Mouse (Mus musculus) midbrain, embryonic 16.5 days (tissue): Measurements from ENCODE around the gene A830018L16Rik. TPM values are rescaled to one million over a fixed set of nuclear protein-coding genes. Genes with fewer than 3 reads are reported as not detected.

ENCODE experiments used
- ATAC-seq: fragments of 200-750 bp; cut with Nextera tagmentation; 2 replicates; pipeline ENCODE4 v1.8.0; 2017; ENCODE audit warnings: moderate TSS enrichment
- H3K27ac ChIP-seq: fragments of 300-500 bp; sonication (generic); 2 replicates; pipeline ENCODE4 v1.5.1; 2014; ENCODE audit warnings: mild to moderate bottlenecking, low read length, mixed read lengths
- H3K27me3 ChIP-seq: fragments of 300-500 bp; sonication (generic); 2 replicates; pipeline ENCODE4 v1.6.1; 2014; ENCODE audit warnings: low read depth, low read length, mixed read lengths; ENCODE audit not compliant: control insufficient read depth, insufficient read depth
- H3K36me3 ChIP-seq: fragments of 300-500 bp; sonication (generic); 2 replicates; pipeline ENCODE4 v1.6.1; 2014; ENCODE audit warnings: mild to moderate bottlenecking, low read length, moderate library complexity, mixed read lengths; ENCODE audit not compliant: control insufficient read depth, insufficient read depth
- H3K4me1 ChIP-seq: fragments of 300-500 bp; sonication (generic); 2 replicates; pipeline ENCODE4 v1.6.1; 2014; ENCODE audit warnings: mild to moderate bottlenecking, low read length, mixed read lengths; ENCODE audit not compliant: control insufficient read depth, insufficient read depth
- H3K4me2 ChIP-seq: fragments of 300-500 bp; sonication (generic); 2 replicates; pipeline ENCODE4 v1.6.1; 2014; ENCODE audit warnings: mild to moderate bottlenecking, low read length, mixed read lengths
- H3K4me3 ChIP-seq: fragments of 300-500 bp; sonication (generic); 2 replicates; pipeline ENCODE4 v1.5.1; 2014; ENCODE audit warnings: low read depth, mild to moderate bottlenecking, low read length, moderate library complexity, mixed read lengths
- H3K9ac ChIP-seq: fragments of 300-500 bp; sonication (generic); 2 replicates; pipeline ENCODE4 v1.6.1; 2014; ENCODE audit warnings: low read depth, low read length, mixed read lengths
- H3K9me3 ChIP-seq: fragments of 300-500 bp; sonication (generic); replicated peaks from 2 replicates; pipeline ENCODE4 v1.6.1; 2014; ENCODE audit warnings: mild to moderate bottlenecking, low read length, mixed read lengths; ENCODE audit not compliant: control insufficient read depth, poor library complexity, severe bottlenecking
- WGBS: fragments of 180-500 bp; shearing (Covaris S2); extraction: QIAGEN DNeasy Blood & Tissue Kit; methylation state at CpG from one replicate; pipeline ENCODE4 v1.1.7; 2014; 5-methylcytosine and 5-hydroxymethylcytosine counted together
- polyA plus RNA-seq: library from polyadenylated mRNA; unstranded; fragments of >200 nt; fragmentation: Nextera tagmentation; extraction: Ambion mirVana; gene quantifications from 2 replicates; pipeline ENCODE4 v1.2.1, GENCODE M21; 2015

The A830018L16Rik gene
- 15.1 and 16.6 TPM in 2 replicates for polyA plus RNA-seq

GRCm38 (mm10) chr1:11413894-11414556 is at the start of gene A830018L16Rik:
Gene A830018L16Rik (plus strand): TSS chr1:11414105.
- ATAC-seq = peak; percentile 99
- no peaks in the 10 kb centered on the region for H3K36me3 ChIP-seq
- H3K27ac ChIP-seq = peak within 1 kb of the TSS; percentile 70
- peak within 1 kb of the TSS; percentile 61 for H3K4me2 ChIP-seq
- H3K9ac ChIP-seq = peak within 1 kb of the TSS; percentile 64
- peaks cover 11% of the 10 kb centered on the region; the same call in 1 of the 2 replicates for H3K4me1 ChIP-seq
- no peaks in the 10 kb centered on the region for H3K9me3 ChIP-seq
- peak within 1 kb of the TSS; percentile 48 for H3K4me3 ChIP-seq
- 0 out of 2 replicates have a peak, but pooled peaks cover 4% of the 10 kb centered on the region for H3K27me3 ChIP-seq
- under 1% methylated on average over 50 of the region's 50 CpGs for WGBS

GRCm38 (mm10) chr1:11385846-11386245 is 28.1 kb upstream of the A830018L16Rik start:
- 64% methylated on average over 3 of the region's 3 CpGs for WGBS
- no peaks in the 10 kb centered on the region for H3K4me1 ChIP-seq
- no peak for ATAC-seq

GRCm38 (mm10) chr1:11395408-11395807 is 18.5 kb upstream of the A830018L16Rik start:
- no peak for ATAC-seq
- no peak overlapping the region for H3K27ac ChIP-seq
- no peaks in the 10 kb centered on the region for H3K36me3 ChIP-seq
- no peak overlapping the region for H3K9ac ChIP-seq
- no peaks in the 10 kb centered on the region for H3K9me3 ChIP-seq
- H3K4me1 ChIP-seq = no peaks in the 10 kb centered on the region
- 42% methylated on average over 4 of the region's 4 CpGs for WGBS
- no peak overlapping the region for H3K4me2 ChIP-seq
- no peaks in the 10 kb centered on the region for H3K27me3 ChIP-seq
- no peak overlapping the region for H3K4me3 ChIP-seq

More at GRCm38 (mm10) chr1:11385846-11386245, 28.1 kb upstream of the A830018L16Rik start:
- Histone ChIP-seq H3K27me3 (no peaks in the 10 kb centered on the region), H3K4me2 (no peak overlapping the region), H3K36me3 (no peaks in the 10 kb centered on the region), H3K27ac (no peak overlapping the region), H3K9me3 (no peaks in the 10 kb centered on the region), H3K4me3 (no peak overlapping the region), H3K9ac (no peak overlapping the region)

GRCm38 (mm10) chr1:11395996-11396736 is 17.7 kb upstream of the A830018L16Rik start:
- Histone ChIP-seq H3K4me2 (no peak overlapping the region), H3K4me1 (no peaks in the 10 kb centered on the region), H3K27me3 (no peaks in the 10 kb centered on the region), H3K36me3 (no peaks in the 10 kb centered on the region), H3K4me3 (no peak overlapping the region), H3K9me3 (no peaks in the 10 kb centered on the region), H3K9ac (no peak overlapping the region), H3K27ac (no peak overlapping the region)
- no peak for ATAC-seq
- WGBS = 88% methylated on average over 2 of the region's 2 CpGs

- no peak overlapping the region for H3K9ac ChIP-seq
- ATAC-seq = no peak
- H3K27me3 ChIP-seq = no peaks in the 10 kb centered on the region
- no peak overlapping the region for H3K4me2 ChIP-seq
- no peak overlapping the region for H3K27ac ChIP-seq
- H3K4me1 ChIP-seq = no peaks in the 10 kb centered on the region
- H3K4me3 ChIP-seq = no peak overlapping the region
- 55% methylated on average over 2 of the region's 2 CpGs for WGBS
- no peaks in the 10 kb centered on the region for H3K36me3 ChIP-seq
- no peaks in the 10 kb centered on the region for H3K9me3 ChIP-seq
Measured at GRCm38 (mm10) chr1:11401159-11401558, 12.7 kb upstream of the A830018L16Rik start.

- ATAC-seq = 0 out of 2 replicates have a peak, but pooled peaks have one; percentile 25
- no peaks in the 10 kb centered on the region for H3K9me3 ChIP-seq
- no peak overlapping the region for H3K4me3 ChIP-seq
- no peak overlapping the region for H3K27ac ChIP-seq
- H3K9ac ChIP-seq = no peak overlapping the region
- no peaks in the 10 kb centered on the region for H3K4me1 ChIP-seq
- no peaks in the 10 kb centered on the region for H3K36me3 ChIP-seq
- no peaks in the 10 kb centered on the region for H3K27me3 ChIP-seq
- no peak overlapping the region for H3K4me2 ChIP-seq
Measured at GRCm38 (mm10) chr1:11405527-11405926, 8.4 kb upstream of the A830018L16Rik start.

GRCm38 (mm10) chr1:11406026-11406425 is 7.9 kb upstream of the A830018L16Rik start:
- whole genome bisulfite sequencing = 82% methylated on average over 3 of the region's 3 CpGs
- H3K4me3 ChIP-seq = no peak overlapping the region
- H3K9ac ChIP-seq = no peak overlapping the region
- no peaks in the 10 kb centered on the region for H3K4me1 ChIP-seq
- no peak overlapping the region for H3K27ac ChIP-seq
- ATAC-seq = 0 out of 2 replicates have a peak, but pooled peaks have one; percentile 51
- no peak overlapping the region for H3K4me2 ChIP-seq
- no peaks in the 10 kb centered on the region for H3K27me3 ChIP-seq
- H3K36me3 ChIP-seq = no peaks in the 10 kb centered on the region
- H3K9me3 ChIP-seq = no peaks in the 10 kb centered on the region

GRCm38 (mm10) chr1:11414560-11414959 is 655 bp downstream of the A830018L16Rik start:
- ATAC-seq = no peak

GRCm38 (mm10) chr1:11427310-11427709 is 13.4 kb downstream of the A830018L16Rik start:
- Histone ChIP-seq H3K27me3 (no peaks in the 10 kb centered on the region), H3K4me2 (no peak overlapping the region), H3K27ac (no peak overlapping the region), H3K9ac (no peak overlapping the region), H3K36me3 (no peaks in the 10 kb centered on the region), H3K4me1 (no peaks in the 10 kb centered on the region), H3K9me3 (no peaks in the 10 kb centered on the region), H3K4me3 (no peak overlapping the region)
- WGBS = 44% methylated on average over 1 of the region's 1 CpGs
- ATAC-seq = no peak

More at GRCm38 (mm10) chr1:11414560-11414959, 655 bp downstream of the A830018L16Rik start:
- Histone ChIP-seq H3K4me2 (peak overlapping the region; percentile 61), H3K27me3 (0 out of 2 replicates have a peak, but pooled peaks cover 4% of the 10 kb centered on the region), H3K36me3 (no peaks in the 10 kb centered on the region), H3K9ac (peak overlapping the region; percentile 64), H3K27ac (peak overlapping the region; percentile 70), H3K9me3 (no peaks in the 10 kb centered on the region), H3K4me3 (peak overlapping the region; percentile 48), H3K4me1 (peaks cover 11% of the 10 kb centered on the region; the same call in 1 of the 2 replicates)
- WGBS = 3% methylated on average over 9 of the region's 9 CpGs
